Mouse (Mus musculus): ENCODE results near the gene Tgfbr3. TPM values are rescaled to one million over a fixed set of nuclear protein-coding genes. Genes with fewer than 3 reads are reported as not detected.

Gene Tgfbr3
- polyA plus RNA-seq, 1 experiment from 2014 or later: 21.4 TPM

GRCm38 (mm10) chr5:107186206-107186605, 103.2 kb downstream of the Tgfbr3 start:
- DNase-seq (ENCODE audit: low spot score): no peak
- Histone ChIP-seq H3K4me3 (ENCODE audit: low read depth, low read length) (no peak overlapping the region), H3K9ac (replicated peaks; ENCODE audit: low read depth) (no peak overlapping the region), H3K36me3 (ENCODE audit: insufficient read depth, low read length) (no peaks in the 10 kb centered on the region), H3K27me3 (replicated peaks; ENCODE audit: insufficient read depth, low read length) (no peaks in the 10 kb centered on the region), H3K4me2 (replicated peaks; ENCODE audit: low read depth, low read length) (no peak overlapping the region), H3K9me3 (ENCODE audit: low read length) (no peaks in the 10 kb centered on the region), H3K27ac (ENCODE audit: low read length) (no peak overlapping the region), H3K4me1 (ENCODE audit: insufficient read depth, low read depth, low read length) (peaks cover 3% of the 10 kb centered on the region; the same call in 1 of the 2 replicates)
- 74% methylated on average over 3 of the region's 3 CpGs for WGBS
- no peak for TF ChIP-seq CTCF (IDR thresholded peaks at IDR 0.05)
- TF ChIP-seq EP300 (IDR thresholded peaks at IDR 0.05): no peak
- no peak for ATAC-seq

- Histone ChIP-seq H3K4me2 (replicated peaks; ENCODE audit: low read depth, low read length) (no peak overlapping the region), H3K27ac (ENCODE audit: low read length) (peak overlapping the region; percentile 68), H3K9me3 (ENCODE audit: low read length) (no peaks in the 10 kb centered on the region), H3K4me3 (ENCODE audit: low read depth, low read length) (no peak overlapping the region), H3K27me3 (replicated peaks; ENCODE audit: insufficient read depth, low read length) (no peaks in the 10 kb centered on the region), H3K36me3 (ENCODE audit: insufficient read depth, low read length) (no peaks in the 10 kb centered on the region), H3K4me1 (ENCODE audit: insufficient read depth, low read depth, low read length) (no peaks in the 10 kb centered on the region), H3K9ac (replicated peaks; ENCODE audit: low read depth) (no peak overlapping the region)
- WGBS: 70% methylated on average over 8 of the region's 8 CpGs
- ATAC-seq (peak; percentile 74), DNase-seq (ENCODE audit: low spot score) (peak; percentile 72)
- TF ChIP-seq EP300 (IDR thresholded peaks at IDR 0.05) (peak; percentile 71), CTCF (IDR thresholded peaks at IDR 0.05) (no peak)
Measured at GRCm38 (mm10) chr5:107184158-107184883, 105.1 kb downstream of the Tgfbr3 start.

GRCm38 (mm10) chr5:107183537-107183936, 105.9 kb downstream of the Tgfbr3 start:
- H3K9me3 ChIP-seq (ENCODE audit: low read length): no peaks in the 10 kb centered on the region
- no peak overlapping the region for H3K4me3 ChIP-seq (ENCODE audit: low read depth, low read length)
- 59% methylated on average over 6 of the region's 6 CpGs for WGBS
- DNase-seq (ENCODE audit: low spot score): no peak
- H3K9ac ChIP-seq (replicated peaks; ENCODE audit: low read depth): no peak overlapping the region
- TF ChIP-seq CTCF (IDR thresholded peaks at IDR 0.05): no peak
- TF ChIP-seq EP300 (IDR thresholded peaks at IDR 0.05): no peak
- H3K27me3 ChIP-seq (replicated peaks; ENCODE audit: insufficient read depth, low read length): no peaks in the 10 kb centered on the region
- no peaks in the 10 kb centered on the region for H3K36me3 ChIP-seq (ENCODE audit: insufficient read depth, low read length)
- no peak for ATAC-seq
- H3K4me2 ChIP-seq (replicated peaks; ENCODE audit: low read depth, low read length): no peak overlapping the region
- H3K27ac ChIP-seq (ENCODE audit: low read length): peak overlapping the region; percentile 68
- H3K4me1 ChIP-seq (ENCODE audit: insufficient read depth, low read depth, low read length): no peaks in the 10 kb centered on the region; the same call in 1 of the 2 replicates

- WGBS: 87% methylated on average over 7 of the region's 7 CpGs
- Histone ChIP-seq H3K4me3 (ENCODE audit: low read depth, low read length) (no peak overlapping the region), H3K27me3 (replicated peaks; ENCODE audit: insufficient read depth, low read length) (no peaks in the 10 kb centered on the region), H3K9ac (replicated peaks; ENCODE audit: low read depth) (no peak overlapping the region), H3K27ac (ENCODE audit: low read length) (peak overlapping the region; percentile 68; the same call in 1 of the 2 replicates), H3K4me2 (replicated peaks; ENCODE audit: low read depth, low read length) (no peak overlapping the region), H3K9me3 (ENCODE audit: low read length) (no peaks in the 10 kb centered on the region), H3K36me3 (ENCODE audit: insufficient read depth, low read length) (no peaks in the 10 kb centered on the region), H3K4me1 (ENCODE audit: insufficient read depth, low read depth, low read length) (peaks cover 5% of the 10 kb centered on the region; the same call in 1 of the 2 replicates)
- DNase-seq (ENCODE audit: low spot score) (no peak), ATAC-seq (no peak)
- TF ChIP-seq EP300 (IDR thresholded peaks at IDR 0.05) (no peak), CTCF (IDR thresholded peaks at IDR 0.05) (no peak)
Measured at GRCm38 (mm10) chr5:107182721-107183120, 106.7 kb downstream of the Tgfbr3 start.

- Histone ChIP-seq H3K4me3 (ENCODE audit: low read depth, low read length) (no peak overlapping the region), H3K9me3 (ENCODE audit: low read length) (no peaks in the 10 kb centered on the region), H3K36me3 (ENCODE audit: insufficient read depth, low read length) (no peaks in the 10 kb centered on the region), H3K4me1 (ENCODE audit: insufficient read depth, low read depth, low read length) (peaks cover 11% of the 10 kb centered on the region), H3K4me2 (replicated peaks; ENCODE audit: low read depth, low read length) (no peak overlapping the region), H3K9ac (replicated peaks; ENCODE audit: low read depth) (no peak overlapping the region), H3K27me3 (replicated peaks; ENCODE audit: insufficient read depth, low read length) (no peaks in the 10 kb centered on the region), H3K27ac (ENCODE audit: low read length) (no peak overlapping the region)
- 81% methylated on average over 4 of the region's 4 CpGs for WGBS
- TF ChIP-seq EP300 (IDR thresholded peaks at IDR 0.05) (no peak), CTCF (IDR thresholded peaks at IDR 0.05) (no peak)
- DNase-seq (ENCODE audit: low spot score): no peak
- no peak for ATAC-seq
Measured at GRCm38 (mm10) chr5:107181820-107182219, 107.6 kb downstream of the Tgfbr3 start.

- Histone ChIP-seq H3K9me3 (ENCODE audit: low read length) (no peaks in the 10 kb centered on the region), H3K4me3 (ENCODE audit: low read depth, low read length) (no peak overlapping the region), H3K36me3 (ENCODE audit: insufficient read depth, low read length) (no peaks in the 10 kb centered on the region), H3K27ac (ENCODE audit: low read length) (peak overlapping the region; percentile 57), H3K9ac (replicated peaks; ENCODE audit: low read depth) (no peak overlapping the region), H3K27me3 (replicated peaks; ENCODE audit: insufficient read depth, low read length) (no peaks in the 10 kb centered on the region), H3K4me1 (ENCODE audit: insufficient read depth, low read depth, low read length) (peaks cover 11% of the 10 kb centered on the region), H3K4me2 (replicated peaks; ENCODE audit: low read depth, low read length) (no peak overlapping the region)
- WGBS: 57% methylated on average over 5 of the region's 5 CpGs
- DNase-seq (ENCODE audit: low spot score) (peak; percentile 69), ATAC-seq (peak; percentile 71)
- TF ChIP-seq EP300 (IDR thresholded peaks at IDR 0.05) (peak; percentile 92), CTCF (IDR thresholded peaks at IDR 0.05) (no peak)
Measured at GRCm38 (mm10) chr5:107179194-107179593, 110.2 kb downstream of the Tgfbr3 start.
